Mouse (Mus musculus): ENCODE results near the gene Olfr94. TPM values are rescaled to one million over a fixed set of nuclear protein-coding genes. Genes with fewer than 3 reads are reported as not detected.

Olfr94 gene
- polyA plus RNA-seq, 1 experiment from 2014 or later = not detected

- ATAC-seq (ENCODE audit: insufficient read depth) = no peak
- Histone ChIP-seq H3K27me3 (ENCODE audit: insufficient read depth, low read length) (no peaks in the 10 kb centered on the region), H3K9me3 (ENCODE audit: low read depth, low read length) (no peaks in the 10 kb centered on the region), H3K36me3 (ENCODE audit: insufficient read depth) (no peaks in the 10 kb centered on the region), H3K27ac (ENCODE audit: low read depth) (no peak overlapping the region), H3K4me1 (ENCODE audit: insufficient read depth) (no peaks in the 10 kb centered on the region), H3K9ac (no peak overlapping the region), H3K4me2 (no peak overlapping the region), H3K4me3 (ENCODE audit: low read depth, low read length) (no peak overlapping the region)
- DNase-seq = no peak
- 79% methylated on average over 3 of the region's 3 CpGs for WGBS
- TF ChIP-seq CTCF (IDR thresholded peaks at IDR 0.05; ENCODE audit: low read depth) = no peak
Observed at GRCm38 (mm10) chr17:37218486-37218885, 17.7 kb upstream of the Olfr94 start.

- Histone ChIP-seq H3K4me2 (no peak within 1 kb of the TSS), H3K27me3 (ENCODE audit: insufficient read depth, low read length) (peaks cover 17% of the 10 kb centered on the region), H3K9me3 (ENCODE audit: low read depth, low read length) (no peaks in the 10 kb centered on the region), H3K4me3 (ENCODE audit: low read depth, low read length) (no peak within 1 kb of the TSS), H3K27ac (ENCODE audit: low read depth) (no peak within 1 kb of the TSS), H3K9ac (no peak within 1 kb of the TSS), H3K4me1 (ENCODE audit: insufficient read depth) (no peaks in the 10 kb centered on the region), H3K36me3 (ENCODE audit: insufficient read depth) (no peaks in the 10 kb centered on the region)
- DNase-seq (no peak), ATAC-seq (ENCODE audit: insufficient read depth) (no peak)
- 66% methylated on average over 3 of the region's 3 CpGs for WGBS
- no peak for TF ChIP-seq CTCF (IDR thresholded peaks at IDR 0.05; ENCODE audit: low read depth)
Observed at GRCm38 (mm10) chr17:37213018-37213417, 12.2 kb upstream of the Olfr94 start, which contains the start of gene Olfr95. Gene Olfr95, minus strand, starts transcription at chr17:37213118.

GRCm38 (mm10) chr17:37210884-37211768 lies 10.3 kb upstream of the Olfr94 start:
- WGBS = 11% methylated on average over 40 of the region's 40 CpGs
- 0 out of 2 replicates have a peak overlapping the region, but pooled peaks have one; percentile 0 for H3K4me3 ChIP-seq (ENCODE audit: low read depth, low read length)
- H3K27me3 ChIP-seq (ENCODE audit: insufficient read depth, low read length) = peaks cover 17% of the 10 kb centered on the region
- no peaks in the 10 kb centered on the region for H3K36me3 ChIP-seq (ENCODE audit: insufficient read depth)
- no peak for ATAC-seq (ENCODE audit: insufficient read depth)
- no peak overlapping the region for H3K4me2 ChIP-seq
- no peak for TF ChIP-seq CTCF (IDR thresholded peaks at IDR 0.05; ENCODE audit: low read depth)
- no peaks in the 10 kb centered on the region for H3K9me3 ChIP-seq (ENCODE audit: low read depth, low read length)
- no peak overlapping the region for H3K9ac ChIP-seq
- no peak overlapping the region for H3K27ac ChIP-seq (ENCODE audit: low read depth)
- no peaks in the 10 kb centered on the region for H3K4me1 ChIP-seq (ENCODE audit: insufficient read depth)
- peak; percentile 1 for DNase-seq

- Histone ChIP-seq H3K36me3 (ENCODE audit: insufficient read depth) (no peaks in the 10 kb centered on the region), H3K9ac (no peak overlapping the region), H3K4me2 (no peak overlapping the region), H3K27ac (ENCODE audit: low read depth) (no peak overlapping the region), H3K4me1 (ENCODE audit: insufficient read depth) (no peaks in the 10 kb centered on the region), H3K9me3 (ENCODE audit: low read depth, low read length) (no peaks in the 10 kb centered on the region), H3K4me3 (ENCODE audit: low read depth, low read length) (no peak overlapping the region), H3K27me3 (ENCODE audit: insufficient read depth, low read length) (0 out of 2 replicates have a peak, but pooled peaks cover 5% of the 10 kb centered on the region)
- no peak for DNase-seq
- WGBS = 20% methylated on average over 3 of the region's 3 CpGs
- no peak for TF ChIP-seq CTCF (IDR thresholded peaks at IDR 0.05; ENCODE audit: low read depth)
- ATAC-seq (ENCODE audit: insufficient read depth) = peak; percentile 41; the same call in 1 of the 2 replicates
Observed at GRCm38 (mm10) chr17:37203917-37204236, 3.1 kb upstream of the Olfr94 start.

GRCm38 (mm10) chr17:37203206-37203916 lies 2.6 kb upstream of the Olfr94 start:
- ATAC-seq (ENCODE audit: insufficient read depth) (peak; percentile 86), DNase-seq (peak; percentile 94)
- no peak overlapping the region for H3K9ac ChIP-seq
- no peaks in the 10 kb centered on the region for H3K36me3 ChIP-seq (ENCODE audit: insufficient read depth)
- no peak overlapping the region for H3K27ac ChIP-seq (ENCODE audit: low read depth)
- no peak overlapping the region for H3K4me2 ChIP-seq
- WGBS = 1% methylated on average over 4 of the region's 4 CpGs
- H3K9me3 ChIP-seq (ENCODE audit: low read depth, low read length) = no peaks in the 10 kb centered on the region
- H3K27me3 ChIP-seq (ENCODE audit: insufficient read depth, low read length) = 0 out of 2 replicates have a peak, but pooled peaks cover 5% of the 10 kb centered on the region
- no peaks in the 10 kb centered on the region for H3K4me1 ChIP-seq (ENCODE audit: insufficient read depth)
- peak; percentile 100 for TF ChIP-seq CTCF (IDR thresholded peaks at IDR 0.05; ENCODE audit: low read depth)
- no peak overlapping the region for H3K4me3 ChIP-seq (ENCODE audit: low read depth, low read length)

GRCm38 (mm10) chr17:37196845-37197724 lies 3.7 kb downstream of the Olfr94 start:
- H3K4me1 ChIP-seq (ENCODE audit: insufficient read depth) = no peaks in the 10 kb centered on the region
- peak overlapping the region; percentile 44 for H3K4me3 ChIP-seq (ENCODE audit: low read depth, low read length)
- peak; percentile 91 for ATAC-seq (ENCODE audit: insufficient read depth)
- H3K4me2 ChIP-seq = peak overlapping the region; percentile 87
- peaks cover 33% of the 10 kb centered on the region for H3K27me3 ChIP-seq (ENCODE audit: insufficient read depth, low read length)
- H3K9ac ChIP-seq = peak overlapping the region; percentile 29
- peak; percentile 69 for DNase-seq
- no peaks in the 10 kb centered on the region for H3K9me3 ChIP-seq (ENCODE audit: low read depth, low read length)
- no peak overlapping the region for H3K27ac ChIP-seq (ENCODE audit: low read depth)
- under 1% methylated on average over 77 of the region's 77 CpGs for WGBS
- TF ChIP-seq CTCF (IDR thresholded peaks at IDR 0.05; ENCODE audit: low read depth) = no peak
- H3K36me3 ChIP-seq (ENCODE audit: insufficient read depth) = no peaks in the 10 kb centered on the region
